8 mouse cellular contexts compared by ENCODE assay signal in the genomic region with DNA sequence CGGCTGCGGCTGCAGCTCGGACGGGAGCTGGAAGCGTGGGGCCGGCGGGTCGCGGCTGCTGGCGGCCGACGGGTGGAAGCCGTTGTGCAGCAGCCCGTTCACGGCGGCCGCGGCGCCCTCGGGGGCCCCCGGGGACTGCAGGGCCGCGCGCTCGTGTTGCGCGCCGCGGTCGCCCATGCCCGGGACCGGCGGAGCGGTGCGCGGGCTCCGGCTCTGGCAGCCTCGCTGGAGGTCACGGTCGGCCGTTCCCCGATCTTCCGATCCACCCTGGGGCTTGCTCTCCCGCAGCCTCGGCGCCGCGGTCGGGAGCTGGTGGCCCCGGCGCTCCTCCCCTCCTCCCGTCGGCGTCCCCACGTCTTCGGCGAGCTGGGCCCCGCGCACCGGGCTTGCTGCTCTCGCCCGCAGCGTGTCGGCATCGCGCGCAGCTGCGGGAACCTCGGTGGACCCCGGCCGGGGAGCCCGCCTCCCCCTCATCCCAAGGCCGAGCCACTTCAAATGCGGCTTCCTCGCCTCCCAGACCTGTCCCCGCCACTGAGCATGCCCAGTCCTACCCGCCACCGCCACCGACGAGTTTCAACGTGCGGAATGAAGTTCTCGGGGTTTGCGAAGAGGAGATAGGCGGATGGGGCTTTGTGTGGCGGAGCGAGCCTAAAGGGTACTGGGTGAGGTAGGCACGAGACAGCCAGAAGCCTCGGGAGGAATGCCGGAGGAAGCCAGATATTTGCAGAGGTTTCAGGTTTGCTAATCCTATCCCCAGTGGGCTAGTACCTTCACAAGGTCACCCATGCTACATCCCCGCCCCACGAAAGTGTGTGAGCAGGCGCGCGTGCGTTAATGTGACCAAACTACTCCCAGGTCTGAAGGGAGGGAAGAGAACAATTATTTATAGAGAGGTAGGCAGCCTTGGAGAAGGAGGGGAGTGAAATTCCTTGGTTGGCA. TPM values are rescaled to one million over a fixed set of nuclear protein-coding genes. Genes with fewer than 3 reads are reported as not detected.
A peak's percentile ranks its signal among the peaks of the same experiment; 100 is the strongest.
DNase-seq lines count a peak whose midpoint lies in the region; ATAC-seq and TF ChIP-seq lines count a peak whose summit lies in the region.

Gene Pank1, minus strand, starts transcription at position 853 of the 939 bp plus-strand sequence.

- WGBS in hindbrain, embryonic 16.5 days, result under 1% methylated on average over 64 of the region's 96 CpGs
- under 1% methylated on average over 81 of the region's 96 CpGs for WGBS in macrophage (ENCODE audit: missing documents)

- peaks cover 14% of the 10 kb centered on the region for H3K4me1 ChIP-seq in hindbrain, embryonic 16.5 days (ENCODE audit: control insufficient read depth, insufficient read depth, low read depth, low read length)

- H3K4me2 ChIP-seq in hindbrain, embryonic 16.5 days (ENCODE audit: low read length), result peak within 1 kb of the TSS; percentile 72

- peaks cover 37% of the 10 kb centered on the region for H3K79me2 ChIP-seq in macrophage (ENCODE audit: inconsistent target)

- H3K9ac ChIP-seq in hindbrain, embryonic 16.5 days (ENCODE audit: low read depth, low read length), result peak within 1 kb of the TSS; percentile 97

- H3K9me3 ChIP-seq in hindbrain, embryonic 16.5 days (ENCODE audit: control insufficient read depth, low read length), result no peaks in the 10 kb centered on the region

- TF ChIP-seq CTCF in left cerebral cortex, adult 2 months (IDR thresholded peaks at IDR 0.05), result no peak

- H3K27ac ChIP-seq in hindbrain, embryonic 16.5 days (ENCODE audit: low read depth, low read length), result peak within 1 kb of the TSS; percentile 98
- peak within 1 kb of the TSS; percentile 93 for H3K27ac ChIP-seq in left cerebral cortex, adult 2 months
- H3K27ac ChIP-seq in macrophage, result peak within 1 kb of the TSS; percentile 65

- DNase-seq in R1 (ENCODE audit: low read depth, low spot score), result peak; percentile 82
- peak; percentile 83 to 86 for DNase-seq in cerebellum, postnatal 10 days
- DNase-seq in gastrocnemius, adult 18-20 months (ENCODE audit: low spot score), result peak; percentile 52
- peak; percentile 81 for DNase-seq in left cerebral cortex, adult 2 months (ENCODE audit: extremely low spot score in 1 of 2, low spot score in 2 of 2)
- DNase-seq in right cerebral cortex, postnatal 10 days (ENCODE audit: low spot score in 2 of 2), result peak; percentile 84 to 85
- DNase-seq in urinary bladder, postnatal 14 days (ENCODE audit: low spot score), result peak; percentile 73

- no peaks in the 10 kb centered on the region for H3K36me3 ChIP-seq in hindbrain, embryonic 16.5 days (ENCODE audit: control insufficient read depth, insufficient read depth, low read length)
- H3K36me3 ChIP-seq in macrophage (ENCODE audit: inconsistent target), result no peaks in the 10 kb centered on the region

- ATAC-seq in hindbrain, embryonic 16.5 days, result peak; percentile 79

- H3K27me3 ChIP-seq in hindbrain, embryonic 16.5 days (replicated peaks; ENCODE audit: control insufficient read depth, insufficient read depth, low read length), result no peaks in the 10 kb centered on the region

- intact Hi-C loops in left cerebral cortex, adult 2 months (cut with DNase I), result loop anchor here (1.0 to 2.0 kb wide), 2 partner anchors 42 to 52 kb away; no protein-coding TSS in a partner anchor

- peak within 1 kb of the TSS; percentile 84 for H3K4me3 ChIP-seq in hindbrain, embryonic 16.5 days (ENCODE audit: low read length)
- H3K4me3 ChIP-seq in left cerebral cortex, adult 2 months, result peak within 1 kb of the TSS; percentile 73
- peak within 1 kb of the TSS; percentile 61 for H3K4me3 ChIP-seq in macrophage (ENCODE audit: inconsistent target)

RNA-seq across cellular contexts. Expression of gene Pank1, which starts in this region (rescaled TPM):
- 10 to 100 TPM; 14.7 to 17.8 TPM for total RNA-seq in gastrocnemius, adult 18-20 months (2021)
- polyA plus RNA-seq in hindbrain, embryonic 16.5 days (2015; fragmentation: Nextera tagmentation; extraction: Ambion mirVana), result 8.5 and 9.3 TPM in 2 replicates
- total RNA-seq in left cerebral cortex, adult 2 months (2021), result 10 to 100 TPM; 23.8 to 24.0 TPM
- total RNA-seq in macrophage (2018; cell fraction: chromatin; rRNA removed), result 10 to 100 TPM in 1 of 26 experiments, 1 to 10 TPM in 18, under 1 TPM in 4, not detected in 3; 0.21 to 10.1 (median 3.4) TPM
- total RNA-seq in macrophage (2018; cell fraction: cytosol; rRNA removed), result 1 to 10 TPM; 1.9 to 7.9 (median 4.2) TPM
- 10 to 100 TPM in 1 of 26 experiments, 1 to 10 TPM in 23, under 1 TPM in 2; 0.48 to 13.8 (median 3.3) TPM for total RNA-seq in macrophage (2018; cell fraction: nucleus; rRNA removed)
- polyA plus RNA-seq in macrophage (2018), result 4.2 to 7.6 TPM (median 6.3 TPM) in 3 replicates

Comparison
In these comparisons a context has a peak if more than half of its experiments do, and no peak if none do; other contexts are left out.
1. Peak in every context shown above with its lines: DNase-seq, ATAC-seq, H3K4me3 ChIP-seq and H3K27ac ChIP-seq.